Mouse (Mus musculus) mouse trophoblast stem cell (cell line): ENCODE data around the gene Camk1d.

ENCODE experiments used
- in situ Hi-C, 2 experiments: fragments of 300-500 bp; cut with MseI, MboI; formaldehyde crosslinking; loops; 2 replicates in 1 of 2; 3 replicates in 1 of 2; pipeline ENCODE4 v1.15.1; 2025

Gene Camk1d

GRCm38 (mm10) chr2:5478256-5478655, 236.1 kb downstream of the Camk1d start:
- in situ Hi-C loops, result no loop called here

- in situ Hi-C loops, result no loop called here
These were observed 236.8 kb downstream of the Camk1d start for GRCm38 (mm10) chr2:5477525-5477924.

GRCm38 (mm10) chr2:5469366-5469941, 244.9 kb downstream of the Camk1d start:
- in situ Hi-C loops, result loop anchor here (25.0 kb wide), 1 partner anchor 293 kb away; no protein-coding TSS in a partner anchor

- in situ Hi-C loops, result loop anchor here (25.0 kb wide), 1 partner anchor 295 kb away; no protein-coding TSS in a partner anchor
These were observed 246.8 kb downstream of the Camk1d start for GRCm38 (mm10) chr2:5467537-5467936.

- in situ Hi-C loops, result loop anchor here (25.0 kb wide), 1 partner anchor 304 kb away; no protein-coding TSS in a partner anchor
These were observed 255.6 kb downstream of the Camk1d start for GRCm38 (mm10) chr2:5458671-5459235.

- in situ Hi-C loops, result loop anchor here (25.0 kb wide), 1 partner anchor 304 kb away; no protein-coding TSS in a partner anchor
These were observed 256.2 kb downstream of the Camk1d start for GRCm38 (mm10) chr2:5458075-5458494.

GRCm38 (mm10) chr2:5456108-5456507, 258.2 kb downstream of the Camk1d start:
- in situ Hi-C loops, result loop anchor here (25.0 kb wide), 1 partner anchor 306 kb away; no protein-coding TSS in a partner anchor

GRCm38 (mm10) chr2:5454830-5455229, 259.5 kb downstream of the Camk1d start:
- in situ Hi-C loops, result loop anchor here (25.0 kb wide), 1 partner anchor 307 kb away; no protein-coding TSS in a partner anchor

- in situ Hi-C loops, result loop anchor here (25.0 kb wide), 1 partner anchor 311 kb away; no protein-coding TSS in a partner anchor
These were observed 262.7 kb downstream of the Camk1d start for GRCm38 (mm10) chr2:5451654-5452053.

- in situ Hi-C loops, result no loop called here
These were observed 269.0 kb downstream of the Camk1d start for GRCm38 (mm10) chr2:5445357-5445756.

GRCm38 (mm10) chr2:5437690-5438089, 276.6 kb downstream of the Camk1d start:
- in situ Hi-C loops, result loop anchor here in 1 of 2 experiments (10.0 kb wide), 1 partner anchor 353 kb away; no protein-coding TSS in a partner anchor

- in situ Hi-C loops, result loop anchor here in 1 of 2 experiments (10.0 kb wide), 1 partner anchor 351 kb away; no protein-coding TSS in a partner anchor
These were observed 278.6 kb downstream of the Camk1d start for GRCm38 (mm10) chr2:5435587-5436253.

- in situ Hi-C loops, result loop anchor here in 1 of 2 experiments (10.0 kb wide), 1 partner anchor 347 kb away; no protein-coding TSS in a partner anchor
These were observed 283.0 kb downstream of the Camk1d start for GRCm38 (mm10) chr2:5431309-5431708.

GRCm38 (mm10) chr2:5429921-5430320, 284.4 kb downstream of the Camk1d start:
- in situ Hi-C loops, result loop anchor here in 1 of 2 experiments (10.0 kb wide), 1 partner anchor 345 kb away; no protein-coding TSS in a partner anchor

GRCm38 (mm10) chr2:5426110-5426509, 288.2 kb downstream of the Camk1d start:
- in situ Hi-C loops, result no loop called here

GRCm38 (mm10) chr2:5425612-5426011, 288.7 kb downstream of the Camk1d start:
- in situ Hi-C loops, result no loop called here

- in situ Hi-C loops, result loop anchor here in 1 of 2 experiments (25.0 kb wide), 1 partner anchor 333 kb away; no protein-coding TSS in a partner anchor
These were observed 293.6 kb downstream of the Camk1d start for GRCm38 (mm10) chr2:5420621-5421196.

- in situ Hi-C loops, result loop anchor here in 1 of 2 experiments (25.0 kb wide), 1 partner anchor 332 kb away; no protein-coding TSS in a partner anchor
These were observed 295.5 kb downstream of the Camk1d start for GRCm38 (mm10) chr2:5418802-5419201.

- in situ Hi-C loops, result loop anchor here in 1 of 2 experiments (25.0 kb wide), 1 partner anchor 330 kb away; no protein-coding TSS in a partner anchor
These were observed 296.9 kb downstream of the Camk1d start for GRCm38 (mm10) chr2:5417158-5418032.

- in situ Hi-C loops, result loop anchor here in 1 of 2 experiments (25.0 kb wide), 1 partner anchor 324 kb away; no protein-coding TSS in a partner anchor
These were observed 302.5 kb downstream of the Camk1d start for GRCm38 (mm10) chr2:5411774-5412173.
